Mouse (Mus musculus) liver, adult 2 months (tissue): ENCODE results near the gene Ccr9.

Experiments used
- CTCF ChIP-seq: fragments of 200-500 bp; IDR thresholded peaks from 2 replicates; pipeline ENCODE4 v1.5.1; 2011; ENCODE audit warnings: low read depth, low read length, control low read depth
- POLR2A ChIP-seq: fragments of 200-500 bp; IDR thresholded peaks from 2 replicates; pipeline ENCODE4 v1.6.1; 2011; ENCODE audit warnings: low read length, control low read depth; ENCODE audit not compliant: insufficient read depth; ENCODE audit errors: extremely low read depth

DNA sequence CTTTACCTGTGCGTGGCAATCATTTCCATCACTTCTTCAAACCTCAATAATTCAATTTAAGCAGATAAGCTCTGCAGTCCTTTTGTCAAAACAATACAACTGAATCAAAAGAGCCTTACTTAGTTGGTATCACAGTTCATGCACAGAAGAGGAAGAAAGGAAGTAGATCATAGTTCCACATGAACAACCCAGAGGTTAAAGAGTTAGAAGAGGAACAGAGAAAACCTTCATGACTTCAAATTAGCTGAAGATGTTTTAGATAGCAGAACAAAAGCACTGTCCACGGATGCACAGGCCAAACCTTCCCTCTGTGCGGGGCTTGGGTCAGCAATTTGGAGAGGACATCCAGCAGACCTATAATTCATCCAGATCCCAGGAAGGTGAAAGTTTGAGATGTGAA, 46.6 kb upstream of the Ccr9 start:
- no peak for TF ChIP-seq POLR2A
- no peak for TF ChIP-seq CTCF
